Mouse (Mus musculus) testis, adult 2 months (tissue): ENCODE measurements around the gene Numbl.

Experiments
- CTCF ChIP-seq: fragments of 200-500 bp; IDR thresholded peaks from 2 replicates; pipeline ENCODE4 v1.5.1; 2012; ENCODE audit warnings: low read depth, mild to moderate bottlenecking, inconsistent platforms, low read length, moderate library complexity; ENCODE audit not compliant: control insufficient read depth, insufficient read depth, insufficient replicate concordance
- POLR2A ChIP-seq: fragments of 200-500 bp; IDR thresholded peaks from 2 replicates; pipeline ENCODE4 v1.6.1; 2012; ENCODE audit warnings: low read depth, mild to moderate bottlenecking, inconsistent platforms, low read length, moderate library complexity; ENCODE audit not compliant: control insufficient read depth

DNA sequence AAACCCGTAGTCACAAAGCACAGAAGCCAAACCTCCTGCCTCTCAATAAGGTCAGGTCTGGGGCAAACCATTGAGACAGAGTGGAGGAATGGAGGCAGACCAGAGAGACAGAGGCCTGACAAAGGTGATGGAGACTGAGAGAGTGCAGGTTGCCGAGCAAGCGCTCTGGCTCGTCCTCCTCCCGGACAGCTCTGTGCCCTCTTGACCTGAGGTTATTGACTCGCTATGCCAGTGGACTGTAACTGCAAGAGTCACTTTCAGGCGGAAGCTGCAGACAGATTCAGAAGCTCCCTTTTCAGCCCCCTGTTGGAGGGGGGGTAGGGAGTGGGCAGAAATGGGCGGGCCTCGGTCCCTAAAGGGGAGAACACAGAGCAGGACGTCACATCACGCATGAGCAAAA, 38.3 kb upstream of the Numbl start:
- TF ChIP-seq POLR2A, result no peak
- no peak for TF ChIP-seq CTCF
